Mouse (Mus musculus) CH12.LX (cell line): Measurements from ENCODE around the gene Gper1.

Source experiments
- NRF1 ChIP-seq: IDR thresholded peaks from 2 replicates; pipeline ENCODE4 v1.6.1; 2014; ENCODE audit warnings: low read depth, mild to moderate bottlenecking, inconsistent platforms, low read length, improper control_type of control experiment, moderate library complexity
- TCF12 ChIP-seq: IDR thresholded peaks from 2 replicates; pipeline ENCODE4 v1.6.1; 2014; ENCODE audit warnings: low read depth, mild to moderate bottlenecking, inconsistent platforms, low read length, improper control_type of control experiment

- TF ChIP-seq NRF1 (no peak), TCF12 (no peak)
These were observed 19.5 kb downstream of the Gper1 start for GRCm38 (mm10) chr5:139442428-139442827.
